Mouse (Mus musculus) cortical plate, adult 2 months (tissue): ENCODE data around the gene Commd6.

Source experiments
- CTCF ChIP-seq: fragments of 200-500 bp; IDR thresholded peaks from 2 replicates; pipeline ENCODE4 v1.5.1; 2011; ENCODE audit warnings: mild to moderate bottlenecking, control low read depth, low read length; ENCODE audit not compliant: insufficient read depth; ENCODE audit errors: extremely low read depth
- POLR2A ChIP-seq: fragments of 200-500 bp; IDR thresholded peaks from 2 replicates; pipeline ENCODE4 v1.6.1; 2011; ENCODE audit warnings: mild to moderate bottlenecking, low read length, control low read depth; ENCODE audit not compliant: insufficient read depth; ENCODE audit errors: extremely low read depth

GRCm38 (mm10) chr14:101688406-101688805 lies 47.9 kb upstream of the Commd6 start:
- TF ChIP-seq POLR2A = no peak
- TF ChIP-seq CTCF = no peak
